Mouse (Mus musculus): ENCODE measurements around the gene Spata9. TPM values are rescaled to one million over a fixed set of nuclear protein-coding genes. Genes with fewer than 3 reads are reported as not detected.

Gene Spata9
- polyA plus RNA-seq, 1 experiment from 2014 or later: 2.3 TPM

DNA sequence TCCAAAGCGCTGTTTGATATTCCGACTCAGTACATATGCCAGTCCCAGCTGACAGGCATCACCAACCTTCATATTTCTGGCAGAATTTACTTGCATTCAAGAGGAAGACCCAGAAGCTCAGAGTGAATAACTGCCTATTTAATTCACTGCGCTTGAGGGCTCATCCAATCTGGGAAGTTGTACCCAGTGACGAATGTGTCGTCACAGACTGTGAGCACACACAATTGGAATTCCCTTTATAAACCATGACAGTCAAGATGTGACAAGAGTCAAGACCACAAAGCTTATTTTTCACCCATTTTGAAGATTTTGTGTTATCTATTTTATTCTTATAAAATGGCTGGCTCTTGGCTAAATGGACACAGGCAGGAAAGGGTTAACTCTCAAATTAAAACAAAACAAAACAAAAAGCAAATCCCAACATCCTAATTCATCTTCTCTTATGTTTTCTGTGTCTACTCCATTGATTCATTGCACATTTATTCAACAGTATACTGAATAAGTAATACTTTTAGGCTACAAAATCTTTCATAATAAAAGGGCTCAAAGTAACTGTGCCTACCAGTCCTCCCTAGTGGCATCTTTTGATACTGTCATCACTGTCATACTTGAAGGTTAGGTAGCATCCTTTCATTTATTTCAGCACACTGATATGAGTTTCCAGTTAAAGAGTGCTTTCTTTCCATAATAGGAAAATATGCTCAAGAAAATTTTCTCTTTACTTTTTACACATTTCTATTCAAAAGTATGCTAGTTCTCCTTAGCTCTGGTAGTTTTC, 25.2 kb upstream of the Spata9 start:
- Histone ChIP-seq H3K9me3 (ENCODE audit: control insufficient read depth, low read length) (no peaks in the 10 kb centered on the region), H3K36me3 (replicated peaks; ENCODE audit: control insufficient read depth, insufficient read depth) (peaks cover 19% of the 10 kb centered on the region), H3K27me3 (ENCODE audit: control insufficient read depth, insufficient read depth, low read length) (no peaks in the 10 kb centered on the region), H3K27ac (no peak overlapping the region; the same call in 1 of the 2 replicates), H3K4me3 (replicated peaks; ENCODE audit: low read length) (peak overlapping the region; percentile 19), H3K4me1 (replicated peaks; ENCODE audit: control insufficient read depth, insufficient read depth, low read length) (peaks cover 23% of the 10 kb centered on the region), H3K9ac (no peak overlapping the region), H3K4me2 (replicated peaks) (peak overlapping the region; percentile 45)
- ATAC-seq (ENCODE audit: low FRiP score) (no peak), DNase-seq (ENCODE audit: low spot score) (peak; percentile 29)
- WGBS: 52% methylated on average over 5 of the region's 5 CpGs

DNA sequence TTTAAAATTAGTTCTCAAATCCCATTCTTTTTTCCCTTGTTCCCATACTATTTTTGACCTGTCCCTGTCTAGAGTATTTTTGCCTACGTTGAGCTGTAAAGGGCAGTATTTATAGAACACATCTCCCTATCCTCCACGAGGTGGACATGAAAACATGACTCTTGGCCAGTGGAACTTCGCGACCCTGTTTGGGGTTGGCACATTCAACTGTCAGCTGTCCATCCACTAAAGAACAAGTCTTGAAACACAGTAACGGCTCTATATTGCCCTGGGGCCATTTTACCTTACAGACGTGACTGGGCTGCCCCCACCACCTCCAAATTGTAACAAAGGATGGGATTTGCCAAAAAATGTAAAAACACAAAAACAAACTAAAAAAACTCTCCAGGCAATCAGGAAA, 24.2 kb upstream of the Spata9 start:
- WGBS: 0% methylated on average over 6 of the region's 6 CpGs
- peak overlapping the region; percentile 97 for H3K9ac ChIP-seq
- peaks cover 16% of the 10 kb centered on the region for H3K36me3 ChIP-seq (replicated peaks; ENCODE audit: control insufficient read depth, insufficient read depth)
- no peaks in the 10 kb centered on the region for H3K9me3 ChIP-seq (ENCODE audit: control insufficient read depth, low read length)
- H3K4me3 ChIP-seq (replicated peaks; ENCODE audit: low read length): peak overlapping the region; percentile 88
- H3K4me2 ChIP-seq (replicated peaks): peak overlapping the region; percentile 78
- H3K27me3 ChIP-seq (ENCODE audit: control insufficient read depth, insufficient read depth, low read length): no peaks in the 10 kb centered on the region
- H3K27ac ChIP-seq: peak overlapping the region; percentile 99
- DNase-seq (ENCODE audit: low spot score) (peak; percentile 36), ATAC-seq (ENCODE audit: low FRiP score) (no peak; the same call in 1 of the 2 replicates)
- peaks cover 23% of the 10 kb centered on the region for H3K4me1 ChIP-seq (replicated peaks; ENCODE audit: control insufficient read depth, insufficient read depth, low read length)

DNA sequence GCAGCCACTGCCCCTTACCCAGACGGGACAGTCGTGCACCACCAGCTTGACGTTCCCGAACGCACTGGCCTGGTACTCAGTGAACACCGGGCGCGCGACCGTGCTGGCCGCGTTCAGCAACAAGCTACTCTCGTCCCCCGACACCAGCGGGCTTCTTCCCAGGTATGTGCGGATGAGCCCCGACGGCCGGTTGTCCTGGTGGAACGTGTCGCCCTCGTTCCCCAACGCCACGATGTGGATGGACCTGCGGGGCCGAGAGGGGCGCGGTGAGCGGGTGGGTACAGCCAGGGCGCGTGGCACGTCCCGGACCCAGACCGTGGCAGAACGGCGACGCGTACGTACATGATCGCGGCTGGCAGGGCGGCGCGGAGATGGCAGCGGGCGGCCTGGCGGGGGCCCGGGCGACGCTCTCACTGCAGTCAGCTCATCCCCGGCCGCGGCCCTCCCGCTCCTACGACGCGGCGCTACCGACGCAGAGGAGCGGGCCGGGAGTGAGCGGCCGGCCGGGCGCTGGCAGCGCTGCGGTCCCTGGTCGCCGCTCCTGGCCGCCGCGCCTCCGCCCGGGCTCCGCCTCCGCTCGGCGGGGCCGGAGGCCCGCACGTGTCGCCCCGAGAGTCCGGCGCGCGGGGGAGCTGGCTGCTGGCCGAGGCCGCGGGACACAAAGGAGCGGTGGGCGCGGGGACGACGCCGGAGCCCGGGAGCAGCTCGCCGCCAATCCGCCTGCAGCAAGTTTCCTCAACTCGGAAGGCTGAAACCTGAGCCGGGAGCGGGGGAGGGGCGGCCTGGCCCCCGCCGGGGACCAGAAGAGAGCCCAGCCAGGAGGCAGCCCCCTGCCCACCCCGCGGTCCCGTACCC, 23.5 kb upstream of the Spata9 start, which contains the start of gene Rhobtb3:
Gene Rhobtb3, minus strand, starts transcription at position 737 of the 855 bp plus-strand sequence.
- ATAC-seq (ENCODE audit: low FRiP score) (peak; percentile 90), DNase-seq (ENCODE audit: low spot score) (peak; percentile 80)
- Histone ChIP-seq H3K27me3 (ENCODE audit: control insufficient read depth, insufficient read depth, low read length) (no peaks in the 10 kb centered on the region), H3K4me1 (replicated peaks; ENCODE audit: control insufficient read depth, insufficient read depth, low read length) (peaks cover 23% of the 10 kb centered on the region), H3K9me3 (ENCODE audit: control insufficient read depth, low read length) (no peaks in the 10 kb centered on the region), H3K4me3 (replicated peaks; ENCODE audit: low read length) (peak within 1 kb of the TSS; percentile 88), H3K9ac (peak within 1 kb of the TSS; percentile 97), H3K36me3 (replicated peaks; ENCODE audit: control insufficient read depth, insufficient read depth) (peaks cover 9% of the 10 kb centered on the region), H3K4me2 (replicated peaks) (peak within 1 kb of the TSS; percentile 78), H3K27ac (peak within 1 kb of the TSS; percentile 99)
- under 1% methylated on average over 98 of the region's 110 CpGs for WGBS

DNA sequence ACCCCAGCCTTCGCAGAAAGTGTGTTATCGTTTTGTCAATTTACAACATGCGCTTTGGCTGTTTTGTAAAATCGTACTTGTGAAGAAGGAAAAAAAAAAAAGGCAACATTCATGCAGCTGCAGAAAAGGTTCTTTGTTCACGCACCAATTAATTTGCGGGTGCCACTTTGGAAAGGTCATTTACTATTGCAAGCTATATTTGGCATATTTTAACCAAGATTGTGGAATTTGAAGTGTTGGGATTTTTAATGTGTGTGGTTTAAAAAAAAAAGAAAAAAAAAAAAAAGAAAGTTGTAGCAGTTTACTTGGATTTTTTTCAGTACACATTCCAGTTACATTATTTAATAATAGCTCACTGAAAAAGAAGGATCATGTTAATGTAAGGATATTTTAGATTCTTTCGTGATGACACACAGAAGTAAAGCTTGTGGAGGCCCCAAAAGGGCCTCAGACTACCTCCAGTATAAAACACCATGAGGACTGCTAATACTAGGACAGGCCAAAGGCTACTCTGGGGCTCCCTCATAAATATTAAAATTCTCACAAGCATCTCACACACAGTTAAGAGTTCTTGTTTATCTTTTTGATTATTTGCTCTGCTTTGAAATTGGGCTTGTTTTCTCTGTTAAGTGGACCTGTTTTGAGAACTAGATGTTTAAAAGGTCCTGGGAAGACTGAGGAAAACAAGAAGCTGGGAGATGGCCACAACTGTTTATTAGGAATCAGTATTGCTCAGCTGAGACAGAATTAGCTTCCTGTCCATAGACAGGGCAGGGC, 22.7 kb upstream of the Spata9 start:
- H3K4me3 ChIP-seq (replicated peaks; ENCODE audit: low read length): peak overlapping the region; percentile 88
- peak overlapping the region; percentile 97 for H3K9ac ChIP-seq
- peak overlapping the region; percentile 99 for H3K27ac ChIP-seq
- H3K4me2 ChIP-seq (replicated peaks): peak overlapping the region; percentile 78
- DNase-seq (ENCODE audit: low spot score) (peak; percentile 24), ATAC-seq (ENCODE audit: low FRiP score) (no peak)
- peaks cover 23% of the 10 kb centered on the region for H3K4me1 ChIP-seq (replicated peaks; ENCODE audit: control insufficient read depth, insufficient read depth, low read length)
- H3K27me3 ChIP-seq (ENCODE audit: control insufficient read depth, insufficient read depth, low read length): no peaks in the 10 kb centered on the region
- 2% methylated on average over 7 of the region's 7 CpGs for WGBS
- H3K36me3 ChIP-seq (replicated peaks; ENCODE audit: control insufficient read depth, insufficient read depth): peaks cover 2% of the 10 kb centered on the region
- H3K9me3 ChIP-seq (ENCODE audit: control insufficient read depth, low read length): no peaks in the 10 kb centered on the region

DNA sequence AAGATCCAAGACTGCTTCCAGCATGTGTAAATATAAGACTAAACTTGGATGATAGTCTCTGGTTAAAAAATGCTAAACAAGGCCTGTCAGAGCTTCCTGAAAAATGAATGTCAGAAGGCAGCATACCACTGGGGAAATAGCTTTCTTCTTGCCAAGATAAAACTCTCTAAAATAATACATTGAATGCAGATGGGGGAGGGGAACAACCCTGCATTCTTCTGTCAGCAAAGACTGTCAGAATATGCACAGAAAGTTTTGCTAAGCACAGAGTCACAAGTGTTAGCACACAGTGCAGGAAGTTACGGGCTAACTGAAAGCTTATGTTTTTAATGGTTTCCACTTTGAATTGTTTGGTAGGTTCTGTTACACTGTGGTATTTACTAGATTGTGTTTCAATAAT, 16.7 kb upstream of the Spata9 start:
- H3K36me3 ChIP-seq (replicated peaks; ENCODE audit: control insufficient read depth, insufficient read depth): no peaks in the 10 kb centered on the region
- ATAC-seq (ENCODE audit: low FRiP score) (no peak), DNase-seq (ENCODE audit: low spot score) (no peak)
- H3K27ac ChIP-seq: no peak overlapping the region
- H3K4me2 ChIP-seq (replicated peaks): no peak overlapping the region
- no peaks in the 10 kb centered on the region for H3K27me3 ChIP-seq (ENCODE audit: control insufficient read depth, insufficient read depth, low read length)
- 61% methylated on average over 1 of the region's 1 CpGs for WGBS
- no peak overlapping the region for H3K4me3 ChIP-seq (replicated peaks; ENCODE audit: low read length)
- no peaks in the 10 kb centered on the region for H3K9me3 ChIP-seq (ENCODE audit: control insufficient read depth, low read length)
- H3K9ac ChIP-seq: no peak overlapping the region
- no peaks in the 10 kb centered on the region for H3K4me1 ChIP-seq (replicated peaks; ENCODE audit: control insufficient read depth, insufficient read depth, low read length)

DNA sequence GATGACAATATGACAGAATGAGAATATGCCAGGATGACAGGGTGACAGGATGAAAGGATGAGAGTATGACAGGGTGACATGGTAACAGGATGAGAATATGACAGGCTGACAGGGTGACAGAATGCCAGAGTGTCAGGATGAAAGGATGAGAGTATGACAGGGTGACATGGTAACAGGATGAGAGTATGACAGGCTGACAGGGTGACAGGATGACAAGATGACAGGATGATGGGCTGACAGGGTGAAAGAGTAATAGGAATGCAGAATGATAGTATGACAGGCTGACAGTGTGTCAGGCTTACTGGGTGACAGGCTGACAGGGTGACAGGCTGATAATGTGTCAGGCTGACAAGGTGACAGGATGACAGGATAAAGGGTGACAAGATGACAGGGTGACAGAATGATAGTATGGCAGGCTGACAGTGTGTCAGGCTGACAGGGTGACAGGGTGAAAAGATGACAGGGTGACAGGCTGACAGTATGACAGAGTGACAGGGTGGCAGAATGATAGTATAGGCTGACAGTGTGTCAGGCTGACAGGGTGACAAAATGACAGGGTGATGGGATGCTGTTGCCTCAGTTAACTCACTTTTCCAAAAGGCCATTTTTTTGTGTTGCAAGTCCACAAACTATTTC, 11.5 kb upstream of the Spata9 start:
- no peak for ATAC-seq (ENCODE audit: low FRiP score)
- Histone ChIP-seq H3K4me3 (replicated peaks; ENCODE audit: low read length) (no peak overlapping the region), H3K4me1 (replicated peaks; ENCODE audit: control insufficient read depth, insufficient read depth, low read length) (no peaks in the 10 kb centered on the region), H3K9ac (no peak overlapping the region), H3K9me3 (ENCODE audit: control insufficient read depth, low read length) (no peaks in the 10 kb centered on the region), H3K27ac (no peak overlapping the region), H3K4me2 (replicated peaks) (no peak overlapping the region), H3K27me3 (ENCODE audit: control insufficient read depth, insufficient read depth, low read length) (no peaks in the 10 kb centered on the region), H3K36me3 (replicated peaks; ENCODE audit: control insufficient read depth, insufficient read depth) (no peaks in the 10 kb centered on the region)
- no peak for DNase-seq (ENCODE audit: low spot score)

DNA sequence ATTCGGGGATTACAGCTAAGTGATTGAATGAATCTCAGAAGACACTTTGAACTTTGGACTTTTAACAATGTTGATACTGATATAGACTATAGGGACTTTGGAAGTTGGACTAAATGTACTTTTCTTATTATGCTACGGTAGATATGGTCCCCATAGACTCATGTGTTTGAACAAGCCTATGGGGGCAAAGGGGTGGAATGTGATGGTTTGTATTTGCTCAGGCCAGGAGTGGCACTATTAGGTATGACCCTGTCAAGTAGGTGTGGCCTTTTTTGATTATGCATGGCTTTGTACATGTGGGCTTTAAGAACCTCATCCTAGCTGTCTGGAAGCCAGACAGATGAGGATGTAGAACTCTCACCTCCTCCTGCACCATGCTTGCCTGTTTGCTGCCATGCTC, 7.5 kb downstream of the Spata9 start:
- H3K4me1 ChIP-seq (replicated peaks; ENCODE audit: control insufficient read depth, insufficient read depth, low read length): no peaks in the 10 kb centered on the region
- DNase-seq (ENCODE audit: low spot score) (no peak), ATAC-seq (ENCODE audit: low FRiP score) (no peak)
- no peak overlapping the region for H3K27ac ChIP-seq
- H3K36me3 ChIP-seq (replicated peaks; ENCODE audit: control insufficient read depth, insufficient read depth): no peaks in the 10 kb centered on the region
- H3K4me3 ChIP-seq (replicated peaks; ENCODE audit: low read length): no peak overlapping the region
- no peaks in the 10 kb centered on the region for H3K9me3 ChIP-seq (ENCODE audit: control insufficient read depth, low read length)
- H3K4me2 ChIP-seq (replicated peaks): no peak overlapping the region
- H3K9ac ChIP-seq: no peak overlapping the region
- 82% methylated on average over 2 of the region's 2 CpGs for WGBS
- H3K27me3 ChIP-seq (ENCODE audit: control insufficient read depth, insufficient read depth, low read length): no peaks in the 10 kb centered on the region

DNA sequence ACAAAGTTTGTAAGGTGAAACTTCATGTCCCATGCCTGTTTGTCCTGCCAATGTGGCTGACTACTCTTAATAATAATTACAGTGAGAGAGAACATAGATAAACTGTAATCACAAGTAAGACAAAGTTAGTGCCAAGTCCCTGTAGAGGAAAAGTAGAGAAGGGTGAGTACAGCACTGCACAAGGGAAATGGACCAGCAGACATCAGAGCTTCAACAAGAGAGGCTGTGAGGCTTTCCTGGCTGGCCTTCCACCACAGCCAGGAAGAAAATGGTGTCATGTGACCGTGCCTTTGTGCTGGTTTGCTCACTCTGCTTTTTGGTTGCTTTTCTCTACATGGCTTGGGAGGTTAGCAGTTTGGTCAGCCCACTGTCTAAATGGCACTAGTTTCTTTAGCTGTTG, 8.7 kb downstream of the Spata9 start:
- no peak overlapping the region for H3K9ac ChIP-seq
- H3K27ac ChIP-seq: no peak overlapping the region
- no peaks in the 10 kb centered on the region for H3K9me3 ChIP-seq (ENCODE audit: control insufficient read depth, low read length)
- DNase-seq (ENCODE audit: low spot score): no peak
- H3K4me2 ChIP-seq (replicated peaks): no peak overlapping the region
- H3K36me3 ChIP-seq (replicated peaks; ENCODE audit: control insufficient read depth, insufficient read depth): no peaks in the 10 kb centered on the region
- no peak for ATAC-seq (ENCODE audit: low FRiP score)
- no peaks in the 10 kb centered on the region for H3K4me1 ChIP-seq (replicated peaks; ENCODE audit: control insufficient read depth, insufficient read depth, low read length)
- 65% methylated on average over 1 of the region's 1 CpGs for WGBS
- H3K27me3 ChIP-seq (ENCODE audit: control insufficient read depth, insufficient read depth, low read length): no peaks in the 10 kb centered on the region
- no peak overlapping the region for H3K4me3 ChIP-seq (replicated peaks; ENCODE audit: low read length)
